Mouse (Mus musculus) cerebellum, adult 11 months (tissue): ENCODE measurements around the gene Gmds.

ENCODE experiments used
- DNase-seq: peaks from one replicate; pipeline ENCODE4 v3.0.0; 2022

The Gmds gene

GRCm38 (mm10) chr13:32024822-32025221 lies 313.7 kb downstream of the Gmds start:
- no peak for DNase-seq

DNA sequence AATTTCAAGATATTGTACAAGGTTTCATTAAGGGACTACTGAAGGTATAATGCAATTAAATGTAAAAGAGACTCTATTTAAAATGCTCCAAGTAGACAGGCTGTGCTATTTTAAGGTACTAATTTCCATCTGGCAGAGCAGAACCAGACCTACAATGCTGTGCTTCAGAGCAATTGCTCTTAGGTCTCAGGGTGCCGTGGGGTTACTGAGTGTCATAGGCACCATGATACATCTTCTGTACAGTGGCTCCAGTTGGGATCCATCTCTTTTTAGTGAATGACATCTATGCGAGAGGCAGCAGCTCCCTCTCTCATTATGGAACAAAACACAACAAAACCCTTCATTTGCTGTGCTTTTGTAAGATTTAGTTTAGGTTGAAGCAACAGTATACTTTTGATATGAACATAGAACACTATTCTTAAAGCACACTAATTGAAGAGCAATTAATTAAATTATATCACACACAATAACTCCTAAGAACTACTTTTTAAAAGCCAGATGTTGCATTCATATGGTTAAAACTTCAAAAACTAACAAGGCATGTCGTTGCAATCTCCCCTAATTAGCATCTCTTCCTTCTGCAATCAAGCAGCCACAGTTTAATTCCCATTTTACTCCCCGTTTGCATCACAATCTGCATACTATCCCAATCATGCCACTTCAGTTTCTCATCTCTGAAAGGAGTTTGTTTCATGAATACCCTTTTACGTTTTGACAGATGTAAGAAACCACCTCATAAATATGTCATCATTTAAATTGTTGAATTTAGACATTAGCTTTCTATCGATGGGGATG lies 317.9 kb downstream of the Gmds start:
- DNase-seq = no peak

DNA sequence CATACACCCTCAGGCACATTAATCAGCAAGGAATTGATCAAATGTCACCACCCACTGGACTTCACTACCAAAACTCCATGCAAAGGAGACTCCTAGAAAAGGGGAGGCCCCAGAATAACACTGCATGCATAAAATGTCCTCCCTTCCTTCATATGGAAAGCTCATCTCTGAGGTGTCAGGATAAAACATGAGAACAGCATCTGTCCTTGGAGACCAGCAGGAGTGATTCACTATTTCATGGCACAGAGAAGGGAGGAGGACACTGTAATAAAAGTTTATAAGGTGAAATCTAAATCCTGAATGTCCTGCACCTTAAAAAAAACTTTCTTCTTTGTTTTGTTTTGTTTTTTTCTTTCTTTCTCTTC lies 319.3 kb downstream of the Gmds start:
- no peak for DNase-seq

GRCm38 (mm10) chr13:32018518-32019255 lies 319.9 kb downstream of the Gmds start:
- peak; percentile 3 for DNase-seq

DNA sequence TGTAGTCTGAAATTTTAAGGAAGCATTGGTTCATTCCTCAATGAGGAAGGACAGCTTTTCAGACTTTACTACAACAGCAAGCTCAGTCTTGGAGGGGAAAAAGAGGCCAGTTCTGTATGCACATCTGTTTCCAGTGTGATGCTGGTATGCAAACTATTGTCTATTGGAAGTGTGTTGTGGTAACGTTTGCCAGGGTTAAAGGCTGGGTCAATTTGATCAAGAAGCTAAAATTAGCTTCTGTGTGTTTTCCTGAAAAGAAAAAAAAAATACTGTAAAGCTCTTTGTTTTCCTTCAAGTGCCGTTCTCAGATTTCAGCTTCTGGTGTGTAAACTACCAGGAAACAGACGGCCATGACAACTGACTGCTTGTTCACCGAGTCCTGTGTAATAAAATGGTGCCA lies 329.7 kb downstream of the Gmds start:
- DNase-seq = no peak

DNA sequence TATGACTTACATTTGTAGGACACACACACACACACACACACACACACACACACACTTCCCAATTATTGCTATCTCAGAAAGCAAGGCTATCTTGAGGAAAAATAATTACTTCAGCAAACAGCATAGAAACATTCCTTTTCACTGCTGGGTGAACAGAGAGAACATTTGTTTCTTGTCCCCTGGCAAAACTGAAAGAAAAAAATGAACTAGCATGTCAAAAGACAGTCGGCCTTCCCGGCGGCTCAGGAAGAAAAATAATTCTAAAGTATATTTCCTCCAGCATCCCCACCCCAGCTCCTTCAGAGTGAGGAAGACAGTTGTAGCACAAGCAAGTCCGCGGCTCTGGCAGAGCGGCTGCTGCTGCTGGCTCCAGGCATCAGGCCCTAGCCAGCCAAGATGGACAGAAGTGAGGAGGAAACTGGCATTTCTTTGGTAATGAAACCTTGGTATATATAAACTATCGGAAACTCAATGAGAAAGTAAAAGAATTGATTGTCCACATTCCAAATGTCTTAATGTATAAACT lies 330.4 kb downstream of the Gmds start:
- DNase-seq = no peak

DNA sequence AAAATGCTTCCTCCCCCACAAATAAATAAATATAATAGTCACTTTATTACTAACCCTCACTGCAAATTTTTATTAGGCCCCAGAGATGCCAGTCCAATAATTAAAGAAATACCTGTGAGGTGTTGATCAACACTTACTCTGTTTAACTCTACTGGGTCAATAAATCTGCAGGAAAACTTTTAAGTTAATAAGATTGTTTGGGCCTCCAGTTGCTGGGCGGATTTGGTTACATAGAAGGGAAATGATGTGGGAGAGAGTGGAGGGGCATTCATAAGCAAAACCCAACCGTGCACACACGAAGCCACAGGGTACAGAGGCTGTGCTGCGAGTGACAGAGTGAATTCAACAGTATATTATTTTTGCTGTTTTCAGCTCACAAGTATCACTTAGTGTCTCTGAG lies 345.1 kb downstream of the Gmds start:
- no peak for DNase-seq

DNA sequence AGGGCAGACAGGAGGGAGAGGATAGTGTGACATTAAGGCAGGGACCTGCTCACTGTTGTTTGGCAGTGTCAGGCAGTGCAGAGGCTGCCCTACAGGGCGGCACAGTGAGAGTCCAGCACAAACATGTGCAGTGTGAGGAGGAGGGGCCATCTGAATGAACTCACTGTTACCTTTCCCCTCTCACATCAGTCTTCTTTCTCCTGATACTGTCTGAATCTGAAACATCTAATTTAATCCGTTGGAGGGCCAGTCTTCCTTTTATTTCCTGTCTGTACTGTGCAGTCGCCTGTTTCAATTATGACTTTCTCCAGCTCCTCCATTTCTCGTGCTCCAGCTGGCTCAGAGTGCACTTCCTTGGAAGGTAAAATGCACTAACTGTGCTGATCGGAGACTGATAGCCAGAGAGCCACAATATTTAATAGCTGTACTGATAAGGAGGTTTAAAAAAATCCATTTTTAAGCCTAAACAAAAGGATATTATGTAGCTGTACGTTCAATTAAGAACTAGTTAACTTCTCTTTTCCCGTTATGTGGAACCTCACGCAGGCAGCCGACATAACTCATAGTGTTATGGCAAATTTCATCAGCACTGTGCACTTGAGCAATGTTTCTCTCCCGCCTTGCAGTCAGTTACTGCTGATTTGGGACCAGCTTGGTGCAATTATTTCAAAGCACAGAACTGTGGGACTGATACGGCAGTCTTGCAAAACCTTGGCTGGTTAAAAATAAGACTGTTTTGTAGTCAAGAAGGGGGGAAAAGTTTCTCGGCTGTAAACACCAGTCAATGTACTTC lies 345.9 kb downstream of the Gmds start:
- no peak for DNase-seq

DNA sequence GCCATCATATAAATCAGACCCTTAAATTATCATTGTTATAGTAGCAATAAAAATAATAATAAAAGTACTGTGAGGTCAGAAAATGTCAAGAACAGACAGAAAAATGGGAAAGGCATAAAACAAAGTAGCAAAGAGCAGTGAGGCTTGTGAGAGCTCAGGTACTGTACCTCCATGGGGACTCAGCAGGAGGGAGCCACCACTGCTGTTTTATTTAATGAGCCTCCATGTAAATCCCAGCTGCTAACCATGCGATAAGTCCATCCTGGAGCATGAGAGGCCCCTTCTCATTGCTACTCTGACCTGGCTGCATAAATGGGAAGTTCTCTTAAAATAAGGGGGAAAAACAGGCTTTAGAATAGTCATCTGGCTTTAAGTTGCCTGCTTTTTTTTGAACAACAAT lies 357.3 kb downstream of the Gmds start:
- DNase-seq = no peak

GRCm38 (mm10) chr13:31978126-31978525 lies 360.4 kb downstream of the Gmds start:
- no peak for DNase-seq

DNA sequence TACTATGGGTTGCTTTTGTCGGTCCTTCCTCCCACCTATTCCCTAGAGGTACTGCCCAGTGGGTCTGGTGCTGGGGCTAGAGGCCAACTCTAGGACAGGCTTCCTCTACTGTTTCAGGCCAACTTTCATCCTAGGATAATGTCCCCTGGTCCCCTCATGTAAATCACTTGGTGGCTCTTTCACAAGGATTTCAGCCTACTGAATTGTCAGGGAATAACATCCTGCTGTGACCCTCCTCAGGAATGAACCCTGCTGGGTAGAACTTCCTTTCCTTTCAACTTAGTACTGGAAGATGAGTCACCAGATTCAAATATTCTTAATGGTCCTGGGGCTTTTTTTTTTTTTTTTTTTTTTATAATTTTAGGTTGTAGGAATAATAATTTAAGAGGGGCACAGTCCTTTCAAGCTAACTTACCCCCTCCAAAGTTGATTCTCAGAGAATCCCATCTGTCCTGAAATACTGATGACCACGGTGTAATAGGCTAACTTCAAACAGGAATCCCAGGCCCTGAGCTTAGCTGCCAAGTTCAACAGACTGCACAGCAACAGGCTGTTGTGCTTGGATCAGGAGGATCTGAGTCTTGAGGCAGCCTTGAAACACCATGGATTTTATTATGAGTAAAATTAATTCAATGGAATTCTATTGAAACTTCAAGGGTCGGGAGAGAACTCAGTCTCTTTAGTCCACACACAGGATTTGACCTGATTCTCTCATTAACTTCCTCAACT lies 363.6 kb downstream of the Gmds start:
- DNase-seq = no peak

- no peak for DNase-seq
Measured at GRCm38 (mm10) chr13:31971040-31971501, 367.5 kb downstream of the Gmds start.

GRCm38 (mm10) chr13:31968272-31968671 lies 370.3 kb downstream of the Gmds start:
- no peak for DNase-seq

DNA sequence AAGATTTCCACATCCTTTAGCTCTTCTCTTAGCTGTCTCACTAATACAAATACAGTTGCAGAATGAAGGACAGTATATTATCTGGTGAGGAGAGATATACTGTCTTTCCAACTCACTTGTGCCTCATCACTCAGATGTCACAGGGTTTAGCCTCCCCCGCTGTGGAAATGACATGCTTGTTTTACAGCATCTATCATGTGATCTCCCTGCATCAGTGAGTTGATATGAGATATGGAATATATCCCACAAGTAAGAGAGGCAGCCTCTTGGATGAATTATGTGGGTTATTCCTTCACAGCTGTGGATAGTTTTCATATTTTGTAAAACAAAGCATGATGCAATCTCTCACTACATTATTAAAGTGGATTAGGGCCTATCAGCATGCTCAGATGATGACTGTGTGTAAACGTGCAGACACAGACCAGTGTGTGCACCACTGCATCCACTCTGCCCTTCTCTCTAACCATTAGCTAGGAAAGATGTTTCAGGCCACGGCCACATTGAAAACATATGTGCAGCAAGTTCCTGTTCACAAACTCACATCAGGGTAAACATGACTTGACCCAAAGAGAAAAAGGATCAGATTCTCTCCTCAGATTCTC lies 371.5 kb downstream of the Gmds start:
- no peak for DNase-seq

DNA sequence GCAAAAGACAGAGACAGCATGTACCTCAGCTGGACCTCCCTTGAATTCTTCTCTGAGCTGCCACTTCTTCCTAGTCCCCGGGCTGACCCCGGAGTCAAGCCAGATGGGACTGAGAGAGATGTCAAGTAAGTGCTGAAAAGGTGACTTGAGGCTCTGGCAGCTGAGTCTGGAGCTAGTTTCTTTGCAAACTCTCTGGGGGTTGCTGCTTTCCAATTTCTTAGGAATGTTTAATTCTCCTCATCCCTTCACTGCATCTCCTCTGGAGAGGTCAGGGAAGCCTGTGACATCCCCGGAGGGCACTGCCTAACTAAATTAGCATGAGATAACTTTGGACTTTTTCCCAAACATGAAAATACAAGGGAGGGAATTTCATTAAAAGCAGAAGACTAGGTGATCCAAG lies 378.0 kb downstream of the Gmds start:
- no peak for DNase-seq

DNA sequence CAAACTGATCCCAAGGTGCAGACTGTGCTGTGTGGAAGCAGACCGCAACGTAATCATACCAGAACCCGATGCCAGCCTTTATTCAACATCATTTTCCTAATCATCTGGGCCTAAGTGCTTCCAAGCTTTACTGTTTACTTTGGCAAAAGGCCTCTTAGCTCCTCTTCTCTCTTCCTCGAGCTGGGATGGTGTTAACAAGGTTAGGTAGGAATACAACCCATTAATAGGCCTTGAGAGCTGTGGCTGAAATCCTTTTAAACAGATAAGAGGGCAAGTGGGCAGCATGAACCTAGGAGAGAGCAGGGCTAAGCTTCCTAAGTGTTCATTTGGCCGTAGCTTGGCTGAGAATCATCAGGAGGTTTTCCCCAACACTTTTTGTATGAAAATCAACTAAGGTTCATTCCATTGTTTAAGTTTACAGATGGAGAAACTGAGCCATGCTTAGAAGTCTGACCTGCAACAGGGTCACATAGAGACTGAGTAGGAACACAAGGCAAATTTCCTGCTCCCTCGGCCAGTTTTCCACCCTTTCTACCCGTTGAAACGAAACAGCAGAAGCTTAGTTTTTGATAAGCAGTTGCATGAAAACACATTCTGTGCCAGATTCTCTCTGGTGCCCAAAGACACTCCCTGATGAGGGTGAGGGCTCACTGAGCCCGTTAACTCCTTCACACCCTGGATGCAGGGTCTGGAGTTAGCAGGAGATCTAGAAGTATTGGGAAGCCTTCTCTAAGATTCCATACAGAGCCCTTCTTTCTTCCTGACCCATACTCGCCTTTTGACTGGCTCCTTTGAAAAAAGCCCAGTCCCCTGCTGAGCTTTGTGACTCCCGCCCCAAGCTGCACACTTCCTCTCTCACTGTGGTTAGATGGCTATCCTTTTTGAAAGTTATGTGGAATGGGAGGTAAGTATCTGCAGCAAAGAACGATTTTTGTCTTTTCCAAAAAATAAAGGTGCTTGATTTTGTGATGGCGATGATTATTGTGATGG lies 379.9 kb downstream of the Gmds start:
- no peak for DNase-seq

GRCm38 (mm10) chr13:31956584-31956983 lies 382.0 kb downstream of the Gmds start:
- no peak for DNase-seq

- no peak for DNase-seq
Measured at GRCm38 (mm10) chr13:31956112-31956511, 382.4 kb downstream of the Gmds start.

DNA sequence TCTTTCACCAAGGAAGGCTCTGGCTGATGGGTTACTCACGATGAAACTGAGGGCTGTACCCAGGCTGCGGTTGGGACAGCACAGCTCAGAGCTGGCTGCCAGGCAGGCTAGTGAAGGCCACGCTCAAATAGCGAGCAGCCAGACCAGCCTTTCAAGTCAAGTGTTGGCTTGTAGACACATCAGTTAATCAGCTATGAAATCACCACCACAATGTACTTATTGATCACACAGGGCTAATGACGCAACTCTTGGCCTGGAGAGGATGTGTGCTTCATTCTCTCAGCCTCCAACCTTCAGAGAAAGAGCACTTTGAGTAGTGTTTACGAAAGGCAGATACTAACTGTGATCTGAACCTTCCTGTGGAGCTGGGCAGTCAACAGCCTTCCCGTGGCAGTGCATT lies 383.4 kb downstream of the Gmds start:
- DNase-seq = no peak

GRCm38 (mm10) chr13:31944676-31945210 lies 393.8 kb downstream of the Gmds start:
- no peak for DNase-seq
